Mouse (Mus musculus) small intestine, adult 2 months (tissue): ENCODE measurements around the gene Gtpbp2.

Experiments
- CTCF ChIP-seq: fragments of 200-500 bp; IDR thresholded peaks from 2 replicates; pipeline ENCODE4 v1.5.1; 2012; ENCODE audit warnings: low read depth, mild to moderate bottlenecking, control low read depth, inconsistent platforms, low read length, moderate library complexity, mixed read lengths; ENCODE audit not compliant: insufficient replicate concordance, insufficient read length; ENCODE audit errors: extremely low read depth
- POLR2A ChIP-seq: fragments of 200-500 bp; IDR thresholded peaks from 2 replicates; pipeline ENCODE4 v1.6.1; 2012; ENCODE audit warnings: low read depth, mild to moderate bottlenecking, control low read depth, inconsistent platforms, low read length, moderate library complexity

DNA sequence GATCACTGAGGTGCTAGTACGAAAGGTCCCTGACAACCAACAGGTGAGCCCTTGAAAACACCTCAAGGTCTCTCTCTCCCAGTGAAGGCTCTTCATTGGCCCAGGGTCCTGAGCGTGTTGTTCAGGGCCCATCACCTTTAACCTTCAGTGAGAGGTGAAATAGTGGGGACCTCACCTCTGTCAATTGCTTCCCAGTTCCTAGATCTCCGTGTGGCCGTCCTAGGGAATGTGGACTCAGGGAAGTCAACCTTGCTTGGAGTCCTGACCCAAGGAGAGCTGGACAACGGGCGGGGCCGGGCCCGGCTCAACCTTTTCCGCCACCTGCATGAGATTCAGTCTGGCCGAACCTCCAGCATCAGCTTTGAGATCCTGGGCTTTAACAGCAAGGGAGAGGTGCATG, 4.0 kb downstream of the Gtpbp2 start:
- no peak for TF ChIP-seq POLR2A
- TF ChIP-seq CTCF = no peak
